Mouse (Mus musculus): ENCODE measurements around the gene Urgcp. TPM values are rescaled to one million over a fixed set of nuclear protein-coding genes. Genes with fewer than 3 reads are reported as not detected.

The Urgcp gene
- polyA plus RNA-seq, 1 experiment from 2014 or later, result 27.8 TPM

DNA sequence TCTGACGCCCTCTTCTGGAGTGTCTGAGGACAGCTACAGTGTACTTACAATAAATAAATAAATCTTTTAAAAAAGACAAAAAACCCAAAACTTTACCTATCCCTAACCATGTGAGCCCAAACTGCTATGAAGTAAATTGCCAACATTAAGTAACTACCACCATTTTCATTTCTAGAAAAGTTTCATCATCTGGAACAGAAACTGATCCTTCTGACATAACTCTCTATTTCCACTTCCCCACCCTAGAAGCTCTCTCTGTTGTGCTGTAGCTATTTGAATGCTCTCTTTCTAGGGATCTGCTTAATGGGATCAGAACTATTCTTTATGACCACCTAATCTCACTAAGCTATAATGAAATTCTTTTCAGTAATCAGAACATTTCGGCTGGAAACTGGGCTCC lies 17.2 kb downstream of the Urgcp start:
- H3K4me3 ChIP-seq (ENCODE audit: low read length), result no peak overlapping the region
- H3K36me3 ChIP-seq (ENCODE audit: insufficient read depth, low read length), result no peaks in the 10 kb centered on the region
- no peak overlapping the region for H3K27ac ChIP-seq (ENCODE audit: low read length)
- H3K4me1 ChIP-seq (ENCODE audit: insufficient read depth, low read length), result 0 out of 2 replicates have a peak, but pooled peaks cover 2% of the 10 kb centered on the region
- H3K9ac ChIP-seq (replicated peaks; ENCODE audit: low read length), result no peak overlapping the region
- no peaks in the 10 kb centered on the region for H3K27me3 ChIP-seq (ENCODE audit: insufficient read depth, low read length)
- H3K9me3 ChIP-seq (ENCODE audit: low read length), result 0 out of 2 replicates have a peak, but pooled peaks cover 4% of the 10 kb centered on the region
- no peak for ATAC-seq (ENCODE audit: low FRiP score, low TSS enrichment)
- 75% methylated on average over 2 of the region's 2 CpGs for WGBS
- no peak overlapping the region for H3K4me2 ChIP-seq (replicated peaks; ENCODE audit: low read depth, low read length)

DNA sequence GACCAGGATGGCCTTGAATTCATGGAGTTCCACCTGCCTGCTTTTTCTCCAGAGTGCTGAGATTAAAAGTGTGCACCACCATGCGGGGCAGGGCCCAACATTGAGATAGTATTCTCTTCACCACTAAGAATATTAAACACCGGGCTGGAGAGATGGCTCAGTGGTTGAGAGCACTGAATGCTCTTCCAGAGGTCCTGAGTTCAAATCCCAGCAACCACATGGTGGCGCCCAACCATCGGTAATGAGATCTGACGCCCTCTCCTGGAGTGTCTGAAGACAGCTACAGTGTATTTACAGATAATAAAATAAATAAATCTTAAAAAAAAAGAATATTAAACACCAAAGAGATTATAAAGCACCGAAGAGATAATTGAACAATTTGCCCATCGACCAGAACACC lies 20.1 kb downstream of the Urgcp start:
- Histone ChIP-seq H3K4me1 (ENCODE audit: insufficient read depth, low read length) (peaks cover 10% of the 10 kb centered on the region; the same call in 1 of the 2 replicates), H3K4me2 (replicated peaks; ENCODE audit: low read depth, low read length) (no peak overlapping the region), H3K9me3 (ENCODE audit: low read length) (0 out of 2 replicates have a peak, but pooled peaks cover 4% of the 10 kb centered on the region), H3K9ac (replicated peaks; ENCODE audit: low read length) (no peak overlapping the region), H3K27me3 (ENCODE audit: insufficient read depth, low read length) (no peaks in the 10 kb centered on the region), H3K27ac (ENCODE audit: low read length) (no peak overlapping the region), H3K4me3 (ENCODE audit: low read length) (no peak overlapping the region), H3K36me3 (ENCODE audit: insufficient read depth, low read length) (no peaks in the 10 kb centered on the region)
- 77% methylated on average over 7 of the region's 7 CpGs for WGBS
- ATAC-seq (ENCODE audit: low FRiP score, low TSS enrichment), result no peak

DNA sequence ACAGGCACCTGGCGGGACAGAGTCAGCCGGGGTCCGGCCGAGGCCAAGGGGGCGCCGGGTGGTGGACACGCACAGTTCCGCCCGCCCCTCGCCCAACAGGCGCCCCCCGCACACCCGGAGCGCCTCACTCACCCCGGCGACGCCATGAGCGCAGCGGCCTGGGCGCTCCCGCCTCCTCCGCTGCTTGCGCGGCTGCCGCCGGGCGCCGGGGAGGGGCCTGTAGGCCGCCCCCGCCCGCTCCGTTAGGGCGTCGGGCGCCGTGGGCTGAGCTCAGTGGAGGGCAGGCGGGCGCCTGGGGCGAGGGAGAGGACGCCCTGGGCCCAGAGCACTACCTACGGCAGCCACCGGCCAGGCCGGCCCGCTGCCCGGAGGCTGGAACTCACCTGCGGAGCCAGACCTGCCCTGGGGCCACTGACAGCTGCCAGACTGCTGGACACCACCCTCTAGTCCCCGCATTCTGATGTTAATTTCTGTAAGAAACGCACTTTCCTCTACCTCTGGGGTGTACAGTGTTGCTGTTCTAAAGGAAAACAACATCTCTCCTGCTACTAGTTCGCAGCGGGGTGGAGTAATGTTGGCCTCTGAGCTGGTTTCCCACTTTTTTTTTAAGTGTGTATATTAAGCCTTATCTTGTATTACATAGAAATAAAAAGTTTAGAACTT lies 21.1 kb downstream of the Urgcp start:
- Histone ChIP-seq H3K36me3 (ENCODE audit: insufficient read depth, low read length) (no peaks in the 10 kb centered on the region), H3K4me3 (ENCODE audit: low read length) (peak overlapping the region; percentile 89), H3K4me2 (replicated peaks; ENCODE audit: low read depth, low read length) (peak overlapping the region; percentile 85), H3K27me3 (ENCODE audit: insufficient read depth, low read length) (no peaks in the 10 kb centered on the region), H3K9me3 (ENCODE audit: low read length) (no peaks in the 10 kb centered on the region), H3K27ac (ENCODE audit: low read length) (peak overlapping the region; percentile 91), H3K4me1 (ENCODE audit: insufficient read depth, low read length) (peaks cover 10% of the 10 kb centered on the region; the same call in 1 of the 2 replicates), H3K9ac (replicated peaks; ENCODE audit: low read length) (peak overlapping the region; percentile 96)
- peak; percentile 94 for ATAC-seq (ENCODE audit: low FRiP score, low TSS enrichment)
- WGBS, result under 1% methylated on average over 34 of the region's 50 CpGs

DNA sequence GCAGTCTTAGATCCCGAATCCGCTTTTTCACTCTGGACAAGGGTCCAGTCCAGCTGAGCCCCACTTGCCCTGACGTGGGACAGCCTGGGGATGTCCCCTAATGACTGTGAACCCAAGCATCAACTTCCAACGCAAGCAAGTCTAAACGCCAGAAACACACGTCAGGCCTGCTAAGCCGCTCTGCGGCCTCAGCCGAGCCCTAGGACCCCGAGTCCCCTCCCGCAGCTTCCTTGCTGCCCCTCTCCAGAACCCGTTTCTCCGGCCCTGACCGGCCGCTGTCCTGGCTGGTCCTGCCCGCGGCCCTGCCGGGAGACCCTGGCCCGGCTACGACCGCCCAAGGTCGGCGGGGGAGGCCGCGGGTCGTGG lies 21.6 kb downstream of the Urgcp start:
- no peaks in the 10 kb centered on the region for H3K9me3 ChIP-seq (ENCODE audit: low read length)
- H3K4me3 ChIP-seq (ENCODE audit: low read length), result peak overlapping the region; percentile 89
- H3K27me3 ChIP-seq (ENCODE audit: insufficient read depth, low read length), result no peaks in the 10 kb centered on the region
- peak overlapping the region; percentile 85 for H3K4me2 ChIP-seq (replicated peaks; ENCODE audit: low read depth, low read length)
- no peaks in the 10 kb centered on the region for H3K36me3 ChIP-seq (ENCODE audit: insufficient read depth, low read length)
- peaks cover 10% of the 10 kb centered on the region; the same call in 1 of the 2 replicates for H3K4me1 ChIP-seq (ENCODE audit: insufficient read depth, low read length)
- WGBS, result under 1% methylated on average over 26 of the region's 26 CpGs
- ATAC-seq (ENCODE audit: low FRiP score, low TSS enrichment), result peak; percentile 82
- H3K9ac ChIP-seq (replicated peaks; ENCODE audit: low read length), result peak overlapping the region; percentile 96
- H3K27ac ChIP-seq (ENCODE audit: low read length), result peak overlapping the region; percentile 91

DNA sequence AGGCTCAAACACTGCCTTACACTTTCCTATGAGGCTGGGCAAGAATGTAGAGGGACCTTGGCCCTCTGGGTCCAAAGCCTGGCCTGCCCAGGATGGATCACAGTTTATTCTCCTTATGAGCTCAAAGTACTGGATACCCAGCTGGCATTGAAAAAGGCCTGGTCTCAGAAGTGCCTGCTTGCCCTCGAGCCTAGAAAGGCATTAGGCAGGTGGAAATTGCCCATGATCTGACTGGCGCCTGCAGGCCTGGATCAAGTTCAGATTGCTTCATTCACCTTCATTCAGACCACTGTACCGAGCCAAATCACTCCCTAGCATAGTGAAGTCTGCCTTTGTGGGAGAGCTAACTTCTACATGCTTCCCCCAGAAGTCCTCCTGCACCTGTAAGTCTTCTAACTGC lies 22.3 kb downstream of the Urgcp start:
- Histone ChIP-seq H3K4me3 (ENCODE audit: low read length) (no peak overlapping the region), H3K9me3 (ENCODE audit: low read length) (no peaks in the 10 kb centered on the region), H3K27me3 (ENCODE audit: insufficient read depth, low read length) (no peaks in the 10 kb centered on the region), H3K27ac (ENCODE audit: low read length) (peak overlapping the region; percentile 16; the same call in 1 of the 2 replicates), H3K9ac (replicated peaks; ENCODE audit: low read length) (0 out of 2 replicates have a peak overlapping the region, but pooled peaks have one; percentile 35), H3K4me1 (ENCODE audit: insufficient read depth, low read length) (peaks cover 10% of the 10 kb centered on the region; the same call in 1 of the 2 replicates), H3K36me3 (ENCODE audit: insufficient read depth, low read length) (no peaks in the 10 kb centered on the region), H3K4me2 (replicated peaks; ENCODE audit: low read depth, low read length) (peak overlapping the region; percentile 85)
- ATAC-seq (ENCODE audit: low FRiP score, low TSS enrichment), result no peak
- whole genome bisulfite sequencing, result 51% methylated on average over 3 of the region's 3 CpGs

DNA sequence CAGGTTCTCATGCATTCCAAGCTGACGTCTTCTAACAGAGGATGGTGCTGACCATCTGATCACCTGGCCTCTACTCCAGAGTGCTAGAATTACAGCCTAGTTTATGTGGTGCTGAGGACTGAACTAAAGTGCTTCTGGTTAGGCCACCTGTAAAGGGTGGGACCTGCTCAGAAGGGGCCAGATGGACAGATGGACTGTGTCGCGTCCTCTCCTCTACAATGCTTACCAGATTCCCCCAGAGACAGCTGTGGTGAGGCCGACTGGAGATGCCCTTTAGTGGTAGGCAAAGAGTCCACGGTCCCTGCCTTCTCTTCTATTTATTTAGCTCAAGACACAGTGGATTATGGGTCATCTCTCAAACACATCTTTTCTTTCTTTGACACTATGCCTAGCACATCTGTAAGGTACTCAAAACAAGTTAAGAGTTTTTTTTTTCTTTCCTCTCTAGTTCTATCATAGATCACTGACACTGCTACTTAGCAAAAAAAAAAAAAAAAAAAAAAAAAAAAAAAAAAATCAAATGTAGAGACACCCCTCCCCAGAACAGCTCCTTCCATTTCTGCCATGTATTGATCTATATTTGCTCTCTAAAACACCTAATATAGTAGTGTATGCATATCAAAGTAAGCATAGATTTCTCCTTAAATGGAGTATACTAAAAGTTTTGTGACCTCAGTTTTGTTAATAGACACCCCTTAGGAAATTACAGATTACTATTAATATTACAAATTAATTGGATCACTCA lies 23.1 kb downstream of the Urgcp start:
- H3K27me3 ChIP-seq (ENCODE audit: insufficient read depth, low read length), result no peaks in the 10 kb centered on the region
- H3K27ac ChIP-seq (ENCODE audit: low read length), result no peak overlapping the region
- no peak overlapping the region for H3K4me2 ChIP-seq (replicated peaks; ENCODE audit: low read depth, low read length)
- no peaks in the 10 kb centered on the region for H3K36me3 ChIP-seq (ENCODE audit: insufficient read depth, low read length)
- no peak overlapping the region for H3K9ac ChIP-seq (replicated peaks; ENCODE audit: low read length)
- WGBS, result 78% methylated on average over 5 of the region's 5 CpGs
- no peaks in the 10 kb centered on the region for H3K9me3 ChIP-seq (ENCODE audit: low read length)
- peaks cover 10% of the 10 kb centered on the region; the same call in 1 of the 2 replicates for H3K4me1 ChIP-seq (ENCODE audit: insufficient read depth, low read length)
- no peak overlapping the region for H3K4me3 ChIP-seq (ENCODE audit: low read length)
- ATAC-seq (ENCODE audit: low FRiP score, low TSS enrichment), result no peak

DNA sequence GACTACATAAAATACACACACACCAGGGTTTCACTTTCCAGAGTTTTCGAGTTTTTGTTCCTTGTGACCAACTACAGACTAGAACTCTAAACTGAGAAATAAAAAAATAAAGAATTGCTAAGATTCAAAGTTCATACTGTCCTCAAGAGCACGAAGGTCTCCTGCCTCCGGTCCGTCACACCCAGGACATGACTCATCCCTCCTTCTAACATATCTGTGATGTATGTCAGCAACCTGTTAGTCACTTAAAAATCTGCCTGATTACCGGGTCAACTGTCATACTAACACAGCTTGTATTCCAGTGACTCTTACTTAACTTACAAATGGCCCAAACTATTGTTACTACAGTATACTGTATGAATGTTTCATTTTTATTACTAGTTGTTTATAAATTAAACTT lies 25.0 kb downstream of the Urgcp start:
- Histone ChIP-seq H3K9ac (replicated peaks; ENCODE audit: low read length) (no peak overlapping the region), H3K9me3 (ENCODE audit: low read length) (no peaks in the 10 kb centered on the region), H3K4me3 (ENCODE audit: low read length) (no peak overlapping the region), H3K36me3 (ENCODE audit: insufficient read depth, low read length) (no peaks in the 10 kb centered on the region), H3K27me3 (ENCODE audit: insufficient read depth, low read length) (no peaks in the 10 kb centered on the region), H3K4me2 (replicated peaks; ENCODE audit: low read depth, low read length) (no peak overlapping the region), H3K27ac (ENCODE audit: low read length) (no peak overlapping the region), H3K4me1 (ENCODE audit: insufficient read depth, low read length) (peaks cover 10% of the 10 kb centered on the region; the same call in 1 of the 2 replicates)
- WGBS, result 84% methylated on average over 5 of the region's 5 CpGs
- ATAC-seq (ENCODE audit: low FRiP score, low TSS enrichment), result no peak

DNA sequence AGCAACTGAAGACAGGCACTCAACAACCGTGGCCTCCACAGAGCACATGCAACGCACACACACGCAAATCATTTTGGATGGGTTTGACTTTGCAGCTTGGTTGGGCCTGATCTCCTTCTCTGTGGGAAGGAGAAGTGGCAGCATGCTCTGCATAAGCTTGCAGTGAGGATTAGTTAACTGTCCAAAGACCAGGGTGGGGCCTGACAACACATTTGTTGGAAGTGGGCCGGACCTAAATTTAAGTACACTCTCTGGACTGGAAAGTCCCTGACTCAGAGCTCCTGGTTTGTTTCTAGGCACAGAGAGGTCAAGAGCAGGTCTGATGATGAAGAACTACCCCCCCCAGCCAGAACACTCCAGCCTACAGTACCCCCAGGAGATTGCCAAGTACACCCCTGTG lies 27.9 kb downstream of the Urgcp start:
- WGBS, result 78% methylated on average over 4 of the region's 4 CpGs
- no peak overlapping the region for H3K4me2 ChIP-seq (replicated peaks; ENCODE audit: low read depth, low read length)
- no peaks in the 10 kb centered on the region for H3K9me3 ChIP-seq (ENCODE audit: low read length)
- no peak for ATAC-seq (ENCODE audit: low FRiP score, low TSS enrichment)
- no peak overlapping the region for H3K9ac ChIP-seq (replicated peaks; ENCODE audit: low read length)
- H3K36me3 ChIP-seq (ENCODE audit: insufficient read depth, low read length), result no peaks in the 10 kb centered on the region
- no peaks in the 10 kb centered on the region for H3K27me3 ChIP-seq (ENCODE audit: insufficient read depth, low read length)
- peaks cover 3% of the 10 kb centered on the region; the same call in 1 of the 2 replicates for H3K4me1 ChIP-seq (ENCODE audit: insufficient read depth, low read length)
- H3K27ac ChIP-seq (ENCODE audit: low read length), result no peak overlapping the region
- H3K4me3 ChIP-seq (ENCODE audit: low read length), result no peak overlapping the region

DNA sequence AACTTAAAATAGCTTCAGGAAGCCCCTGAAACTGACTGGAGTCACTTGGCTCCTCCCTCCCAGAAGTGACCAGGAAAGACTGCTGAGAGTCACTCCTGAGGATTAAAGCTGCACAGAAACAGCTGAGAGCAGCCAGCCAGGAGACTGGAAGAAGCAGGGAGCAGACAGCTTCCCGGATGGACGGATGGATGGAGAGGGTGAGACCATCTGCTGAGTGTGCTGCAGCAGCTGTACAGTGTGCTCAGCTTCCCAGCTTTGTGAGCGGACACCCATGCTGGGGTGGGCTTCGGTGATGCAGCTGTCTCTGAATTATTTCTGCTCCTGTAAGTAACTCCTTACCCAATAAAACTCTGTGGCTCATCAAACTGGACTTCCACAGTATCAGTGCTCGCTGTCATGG lies 29.8 kb downstream of the Urgcp start:
- no peak overlapping the region for H3K27ac ChIP-seq (ENCODE audit: low read length)
- 62% methylated on average over 5 of the region's 5 CpGs for WGBS

DNA sequence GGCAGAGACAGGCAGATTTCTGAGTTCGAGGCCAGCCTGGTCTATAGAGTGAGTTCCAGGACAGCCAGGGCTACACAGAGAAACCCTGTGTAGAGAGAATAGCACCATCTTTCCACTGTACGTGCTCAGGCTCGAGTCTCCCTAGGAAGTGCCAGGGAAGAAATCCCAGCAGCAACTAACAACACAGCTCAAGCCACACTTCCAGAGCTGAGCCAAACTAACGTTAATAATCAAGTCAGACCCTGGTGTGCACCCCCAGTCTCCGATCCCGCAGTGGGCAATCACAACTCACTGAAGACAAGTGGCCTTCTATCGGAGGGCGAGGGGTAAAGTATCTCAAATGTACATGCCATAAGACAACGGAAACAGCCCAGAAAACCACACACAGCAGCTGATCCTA lies 32.6 kb downstream of the Urgcp start:
- H3K27ac ChIP-seq (ENCODE audit: low read length), result no peak overlapping the region
- no peak overlapping the region for H3K9ac ChIP-seq (replicated peaks; ENCODE audit: low read length)
- H3K36me3 ChIP-seq (ENCODE audit: insufficient read depth, low read length), result peaks cover 2% of the 10 kb centered on the region; the same call in 1 of the 2 replicates
- no peaks in the 10 kb centered on the region for H3K27me3 ChIP-seq (ENCODE audit: insufficient read depth, low read length)
- WGBS, result 88% methylated on average over 9 of the region's 9 CpGs
- H3K4me3 ChIP-seq (ENCODE audit: low read length), result no peak overlapping the region
- no peak overlapping the region for H3K4me2 ChIP-seq (replicated peaks; ENCODE audit: low read depth, low read length)
- no peaks in the 10 kb centered on the region for H3K9me3 ChIP-seq (ENCODE audit: low read length)
- no peaks in the 10 kb centered on the region for H3K4me1 ChIP-seq (ENCODE audit: insufficient read depth, low read length)
- no peak for ATAC-seq (ENCODE audit: low FRiP score, low TSS enrichment)

More for the DNA sequence above, 29.8 kb downstream of the Urgcp start:
- H3K4me2 ChIP-seq (replicated peaks; ENCODE audit: low read depth, low read length), result no peak overlapping the region
- no peak overlapping the region for H3K4me3 ChIP-seq (ENCODE audit: low read length)
- no peaks in the 10 kb centered on the region for H3K4me1 ChIP-seq (ENCODE audit: insufficient read depth, low read length)
- H3K36me3 ChIP-seq (ENCODE audit: insufficient read depth, low read length), result no peaks in the 10 kb centered on the region
- H3K27me3 ChIP-seq (ENCODE audit: insufficient read depth, low read length), result no peaks in the 10 kb centered on the region
- no peak overlapping the region for H3K9ac ChIP-seq (replicated peaks; ENCODE audit: low read length)
- ATAC-seq (ENCODE audit: low FRiP score, low TSS enrichment), result no peak
- no peaks in the 10 kb centered on the region for H3K9me3 ChIP-seq (ENCODE audit: low read length)

Data from kidney, embryonic 16.5 days (tissue).